In the genomic region with DNA sequence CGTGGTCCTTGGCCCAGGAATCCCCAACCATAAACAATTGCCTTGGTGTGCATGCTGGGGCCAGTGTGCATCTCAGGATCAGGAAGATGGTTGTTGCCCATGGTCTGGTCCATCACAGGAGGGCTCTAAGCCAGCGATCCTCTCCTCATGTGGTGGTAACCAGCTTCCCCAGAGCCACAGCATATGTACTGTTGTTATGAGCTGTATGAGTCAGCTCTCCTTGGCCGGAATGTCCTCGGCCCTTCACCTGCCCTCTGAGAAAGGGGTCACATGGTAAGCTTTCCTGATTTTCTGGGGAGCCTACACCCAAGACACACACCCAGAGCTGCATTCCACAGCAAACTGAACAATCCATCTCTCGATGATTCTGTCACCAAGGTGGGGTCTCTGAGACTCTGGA, we compare ENCODE assay signal across 22 mouse cellular contexts. TPM values are rescaled to one million over a fixed set of nuclear protein-coding genes. Genes with fewer than 3 reads are reported as not detected.
"Had no signal": no experiment of that assay in that cellular context is flagged by ENCODE, and none has a peak within 500 bp of the region (broad histone marks: within the 10 kb centered on the region; RNA-seq: fewer than 3 reads in every experiment).

No protein-coding gene starts in this region.

- ATAC-seq: liver, embryonic 12.5 days; midbrain, embryonic 13.5 days; midbrain, embryonic 16.5 days had no signal

- H3K9me3 ChIP-seq: liver, embryonic 12.5 days; liver, embryonic 15.5 days; midbrain, embryonic 13.5 days had no signal

- DNase-seq: kidney, adult 18-20 months; kidney, adult 9 months; kidney, postnatal 14 days; kidney, postnatal 4 days; left cerebral cortex, postnatal 4 days; liver; lung, adult 18-20 months; right cerebral cortex, adult 18-20 months; right cerebral cortex, postnatal 14 days; right cerebral cortex, postnatal 4 days; spleen, adult 18-20 months; thymus, adult 2 months; thymus, postnatal 14 days; thymus, postnatal 4 days had no signal

- H3K9ac ChIP-seq: limb, embryonic 13.5 days; liver, embryonic 12.5 days; liver, embryonic 15.5 days; midbrain, embryonic 13.5 days had no signal

- H3K4me3 ChIP-seq: limb, embryonic 13.5 days; liver, embryonic 12.5 days; liver, embryonic 15.5 days; midbrain, embryonic 13.5 days had no signal

- H3K27ac ChIP-seq: limb, embryonic 13.5 days; liver, embryonic 12.5 days; liver, embryonic 15.5 days; macrophage; midbrain, embryonic 13.5 days had no signal

- H3K4me2 ChIP-seq: limb, embryonic 13.5 days; liver, embryonic 12.5 days; liver, embryonic 15.5 days; midbrain, embryonic 13.5 days had no signal

- H3K36me3 ChIP-seq: limb, embryonic 13.5 days; liver, embryonic 12.5 days; liver, embryonic 15.5 days; midbrain, embryonic 13.5 days had no signal

- H3K4me1 ChIP-seq: liver, embryonic 15.5 days had no signal

RNA-seq across cellular contexts. Expression of a gene that starts 2.2 kb away (rescaled TPM):
- polyA plus RNA-seq: liver, embryonic 12.5 days; macrophage had no signal

RNA-seq across cellular contexts. Expression of a gene that starts 37.7 kb away (rescaled TPM):
- polyA plus RNA-seq: kidney, embryonic 16.5 days; limb, embryonic 13.5 days; liver, embryonic 12.5 days; liver, embryonic 15.5 days; lung, embryonic 16.5 days; macrophage had no signal
